Mouse (Mus musculus) intestine, embryonic 14.5 days (tissue): ENCODE measurements around the gene Snrpd3. TPM values are rescaled to one million over a fixed set of nuclear protein-coding genes. Genes with fewer than 3 reads are reported as not detected.

Source experiments
- ATAC-seq: fragments of 200-750 bp; cut with Nextera tagmentation; replicated peaks from 2 replicates; pipeline ENCODE4 v1.8.0; 2017; ENCODE audit warnings: low read depth, moderate number of reproducible peaks, moderate TSS enrichment, moderate library complexity; ENCODE audit not compliant: low FRiP score, low TSS enrichment
- DNase-seq: peaks from one replicate; pipeline ENCODE4 v3.0.0-alpha.2; 2018; ENCODE audit warnings: low spot score
- H3K27ac ChIP-seq: fragments of 300-500 bp; sonication (generic); 2 replicates; pipeline ENCODE4 v1.5.1; 2014; ENCODE audit warnings: low read depth, mild to moderate bottlenecking, control low read depth
- H3K27me3 ChIP-seq: fragments of 300-500 bp; sonication (generic); replicated peaks from 2 replicates; pipeline ENCODE4 v1.6.1; 2014; ENCODE audit warnings: low read length, control low read depth; ENCODE audit not compliant: control insufficient read depth, insufficient read depth
- H3K36me3 ChIP-seq: fragments of 300-500 bp; sonication (generic); 2 replicates; pipeline ENCODE4 v1.6.1; 2014; ENCODE audit warnings: low read length, control low read depth; ENCODE audit not compliant: control insufficient read depth, insufficient read depth
- H3K4me1 ChIP-seq: fragments of 300-500 bp; sonication (generic); replicated peaks from 2 replicates; pipeline ENCODE4 v1.6.1; 2014; ENCODE audit warnings: low read length, control low read depth, mixed read lengths; ENCODE audit not compliant: control insufficient read depth, insufficient read depth
- H3K4me2 ChIP-seq: fragments of 300-500 bp; sonication (generic); 2 replicates; pipeline ENCODE4 v1.6.1; 2014; ENCODE audit warnings: low read length
- H3K4me3 ChIP-seq: fragments of 300-500 bp; sonication (generic); 2 replicates; pipeline ENCODE4 v1.5.1; 2014; ENCODE audit warnings: low read depth, low read length, control low read depth, mixed read lengths
- H3K9ac ChIP-seq: fragments of 300-500 bp; sonication (generic); 2 replicates; pipeline ENCODE4 v1.6.1; 2014; ENCODE audit warnings: mild to moderate bottlenecking, low read length
- H3K9me3 ChIP-seq: fragments of 300-500 bp; sonication (generic); 2 replicates; pipeline ENCODE4 v1.6.1; 2016; ENCODE audit warnings: low read length, control low read depth; ENCODE audit not compliant: control insufficient read depth
- WGBS: fragments of 180-500 bp; shearing (Covaris S2); extraction: QIAGEN DNeasy Blood & Tissue Kit; methylation state at CpG from one replicate; pipeline ENCODE4 v1.1.7; 2014; 5-methylcytosine and 5-hydroxymethylcytosine counted together
- polyA plus RNA-seq: library from polyadenylated mRNA; unstranded; fragments of >200 nt; fragmentation: Nextera tagmentation; extraction: Ambion mirVana; gene quantifications from 2 replicates; pipeline ENCODE4 v1.2.1, GENCODE M21; 2014

The Snrpd3 gene
- polyA plus RNA-seq, 1 experiment from 2014 or later: 167 TPM

- H3K27ac ChIP-seq: no peak within 1 kb of the TSS
- no peaks in the 10 kb centered on the region for H3K36me3 ChIP-seq
- no peaks in the 10 kb centered on the region for H3K9me3 ChIP-seq
- H3K4me3 ChIP-seq: peak within 1 kb of the TSS; percentile 58
- WGBS: 1% methylated on average over 74 of the region's 75 CpGs
- peak within 1 kb of the TSS; percentile 99 for H3K4me2 ChIP-seq
- ATAC-seq (peak; percentile 56; the same call in 1 of the 2 replicates), DNase-seq (no peak)
- H3K9ac ChIP-seq: peak within 1 kb of the TSS; percentile 51
- peaks cover 29% of the 10 kb centered on the region for H3K27me3 ChIP-seq
- H3K4me1 ChIP-seq: peaks cover 9% of the 10 kb centered on the region; the same call in 1 of the 2 replicates
Observed at GRCm38 (mm10) chr10:75559676-75560548, 42.6 kb downstream of the Snrpd3 start, which contains the start of gene Lrrc75b. TSS of gene Lrrc75b (minus strand) at chr10:75560330.

GRCm38 (mm10) chr10:75560549-75560899, 43.2 kb downstream of the Snrpd3 start:
- Histone ChIP-seq H3K27me3 (peaks cover 29% of the 10 kb centered on the region), H3K27ac (no peak overlapping the region), H3K36me3 (no peaks in the 10 kb centered on the region), H3K4me3 (peak overlapping the region; percentile 58), H3K9ac (peak overlapping the region; percentile 51; the same call in 1 of the 2 replicates), H3K9me3 (no peaks in the 10 kb centered on the region), H3K4me2 (peak overlapping the region; percentile 99), H3K4me1 (peaks cover 9% of the 10 kb centered on the region; the same call in 1 of the 2 replicates)
- WGBS: 22% methylated on average over 6 of the region's 6 CpGs
- DNase-seq (no peak), ATAC-seq (0 out of 2 replicates have a peak, but pooled peaks have one; percentile 25)

- peaks cover 29% of the 10 kb centered on the region for H3K27me3 ChIP-seq
- H3K4me3 ChIP-seq: peak within 1 kb of the TSS; percentile 58
- no peaks in the 10 kb centered on the region for H3K9me3 ChIP-seq
- H3K27ac ChIP-seq: no peak within 1 kb of the TSS
- DNase-seq (no peak), ATAC-seq (no peak)
- peak within 1 kb of the TSS; percentile 99 for H3K4me2 ChIP-seq
- no peaks in the 10 kb centered on the region for H3K36me3 ChIP-seq
- H3K9ac ChIP-seq: peak within 1 kb of the TSS; percentile 51; the same call in 1 of the 2 replicates
- H3K4me1 ChIP-seq: peaks cover 9% of the 10 kb centered on the region; the same call in 1 of the 2 replicates
- WGBS: 61% methylated on average over 10 of the region's 10 CpGs
Observed at GRCm38 (mm10) chr10:75561071-75561654, 43.8 kb downstream of the Snrpd3 start, which contains the start of gene Ggt1. TSS of gene Ggt1 (plus strand) at chr10:75561604.

GRCm38 (mm10) chr10:75562596-75562995, 45.2 kb downstream of the Snrpd3 start:
- Histone ChIP-seq H3K9ac (no peak overlapping the region), H3K36me3 (no peaks in the 10 kb centered on the region), H3K27ac (no peak overlapping the region), H3K4me3 (no peak overlapping the region), H3K4me1 (peaks cover 9% of the 10 kb centered on the region; the same call in 1 of the 2 replicates), H3K27me3 (peaks cover 29% of the 10 kb centered on the region), H3K9me3 (no peaks in the 10 kb centered on the region), H3K4me2 (no peak overlapping the region)
- 83% methylated on average over 8 of the region's 8 CpGs for WGBS
- no peak for ATAC-seq
- no peak for DNase-seq

- H3K9ac ChIP-seq: no peak overlapping the region
- H3K4me3 ChIP-seq: no peak overlapping the region
- H3K4me1 ChIP-seq: no peaks in the 10 kb centered on the region
- H3K27ac ChIP-seq: no peak overlapping the region
- ATAC-seq (no peak), DNase-seq (no peak)
- peaks cover 21% of the 10 kb centered on the region for H3K27me3 ChIP-seq
- no peaks in the 10 kb centered on the region for H3K9me3 ChIP-seq
- WGBS: 86% methylated on average over 12 of the region's 12 CpGs
- no peak overlapping the region for H3K4me2 ChIP-seq
- H3K36me3 ChIP-seq: no peaks in the 10 kb centered on the region
Observed at GRCm38 (mm10) chr10:75564687-75565265, 47.4 kb downstream of the Snrpd3 start.

DNA sequence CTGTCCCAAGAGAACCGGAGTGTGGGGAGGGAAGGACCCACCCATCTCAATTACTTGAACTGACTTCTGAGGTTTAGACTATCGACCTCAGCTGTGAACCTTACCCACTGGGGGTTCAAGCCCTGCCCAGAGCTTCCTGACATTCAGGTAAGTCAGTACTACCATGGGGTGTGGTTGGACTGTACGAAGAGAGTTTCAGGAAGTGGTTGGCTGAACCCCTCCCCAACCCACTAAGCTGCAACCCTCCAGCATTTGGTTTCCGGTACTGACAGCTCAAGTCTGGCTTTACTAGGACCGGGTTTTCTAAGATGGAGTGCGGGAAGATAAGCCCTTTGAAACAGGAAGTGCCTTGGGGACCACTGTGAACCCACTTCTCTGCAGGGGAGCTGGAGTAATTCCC, 48.1 kb downstream of the Snrpd3 start:
- no peaks in the 10 kb centered on the region for H3K9me3 ChIP-seq
- ATAC-seq: no peak
- no peak overlapping the region for H3K4me3 ChIP-seq
- no peak overlapping the region for H3K27ac ChIP-seq
- no peak for DNase-seq
- no peak overlapping the region for H3K9ac ChIP-seq
- peaks cover 15% of the 10 kb centered on the region for H3K27me3 ChIP-seq
- 66% methylated on average over 6 of the region's 6 CpGs for WGBS
- no peak overlapping the region for H3K4me2 ChIP-seq
- H3K4me1 ChIP-seq: no peaks in the 10 kb centered on the region
- no peaks in the 10 kb centered on the region for H3K36me3 ChIP-seq

DNA sequence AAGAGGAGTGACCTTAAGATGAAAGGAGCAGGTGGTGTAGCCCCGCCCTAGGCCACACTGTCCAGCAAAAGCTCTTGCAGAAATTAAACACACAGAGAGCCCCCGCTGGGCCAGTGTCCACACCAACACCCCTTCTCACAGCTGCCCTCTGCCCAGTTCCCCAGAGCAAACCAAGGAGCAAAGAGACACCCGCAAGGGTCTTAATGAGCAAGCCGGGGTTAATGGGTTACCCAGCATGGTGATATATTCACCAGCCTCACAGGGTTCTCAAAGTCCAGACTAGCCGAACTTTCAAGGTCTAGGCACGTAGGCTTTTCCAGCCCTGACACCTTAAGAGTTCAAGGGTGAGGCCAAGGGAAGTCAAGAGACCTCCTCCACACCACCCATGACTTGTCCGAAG, 48.6 kb downstream of the Snrpd3 start:
- DNase-seq: no peak
- Histone ChIP-seq H3K4me3 (no peak overlapping the region), H3K27me3 (peaks cover 10% of the 10 kb centered on the region), H3K4me1 (no peaks in the 10 kb centered on the region), H3K9me3 (no peaks in the 10 kb centered on the region), H3K9ac (no peak overlapping the region), H3K4me2 (no peak overlapping the region), H3K27ac (no peak overlapping the region), H3K36me3 (no peaks in the 10 kb centered on the region)
- no peak; the same call in 1 of the 2 replicates for ATAC-seq
- 72% methylated on average over 7 of the region's 7 CpGs for WGBS

DNA sequence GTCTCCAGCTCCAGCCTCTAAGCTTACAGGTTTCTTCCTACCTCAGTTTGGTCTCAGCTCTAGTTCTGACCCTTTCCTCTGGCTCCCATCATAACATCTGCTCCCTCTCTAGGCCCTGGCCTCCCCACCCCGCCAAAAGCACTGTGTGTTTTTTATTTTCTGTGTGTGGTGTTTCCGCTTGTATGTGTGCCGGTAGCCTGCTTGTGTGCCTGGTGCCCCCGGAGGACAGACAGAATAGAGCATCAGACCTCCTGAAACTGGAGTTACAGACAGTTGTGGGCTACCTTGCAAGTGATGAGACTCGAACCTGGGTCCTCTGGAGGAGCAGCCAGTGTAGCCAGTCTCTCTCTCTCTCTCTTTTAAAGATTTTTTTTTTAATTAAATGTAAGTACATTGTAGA, 49.0 kb downstream of the Snrpd3 start:
- DNase-seq (no peak), ATAC-seq (no peak)
- no peak overlapping the region for H3K27ac ChIP-seq
- no peaks in the 10 kb centered on the region for H3K36me3 ChIP-seq
- H3K4me2 ChIP-seq: no peak overlapping the region
- 79% methylated on average over 5 of the region's 5 CpGs for WGBS
- H3K9me3 ChIP-seq: no peaks in the 10 kb centered on the region
- no peak overlapping the region for H3K4me3 ChIP-seq
- no peaks in the 10 kb centered on the region for H3K4me1 ChIP-seq
- H3K9ac ChIP-seq: no peak overlapping the region
- H3K27me3 ChIP-seq: peaks cover 6% of the 10 kb centered on the region; the same call in 1 of the 2 replicates
